Mouse (Mus musculus) midbrain, embryonic 16.5 days (tissue): ENCODE results near the gene Mdn1. TPM values are rescaled to one million over a fixed set of nuclear protein-coding genes. Genes with fewer than 3 reads are reported as not detected.

Source experiments
- ATAC-seq: fragments of 200-750 bp; cut with Nextera tagmentation; 2 replicates; pipeline ENCODE4 v1.8.0; 2017; ENCODE audit warnings: moderate TSS enrichment
- H3K27ac ChIP-seq: fragments of 300-500 bp; sonication (generic); 2 replicates; pipeline ENCODE4 v1.5.1; 2014; ENCODE audit warnings: mild to moderate bottlenecking, low read length, mixed read lengths
- H3K27me3 ChIP-seq: fragments of 300-500 bp; sonication (generic); 2 replicates; pipeline ENCODE4 v1.6.1; 2014; ENCODE audit warnings: low read depth, low read length, mixed read lengths; ENCODE audit not compliant: control insufficient read depth, insufficient read depth
- H3K36me3 ChIP-seq: fragments of 300-500 bp; sonication (generic); 2 replicates; pipeline ENCODE4 v1.6.1; 2014; ENCODE audit warnings: mild to moderate bottlenecking, low read length, moderate library complexity, mixed read lengths; ENCODE audit not compliant: control insufficient read depth, insufficient read depth
- H3K4me1 ChIP-seq: fragments of 300-500 bp; sonication (generic); 2 replicates; pipeline ENCODE4 v1.6.1; 2014; ENCODE audit warnings: mild to moderate bottlenecking, low read length, mixed read lengths; ENCODE audit not compliant: control insufficient read depth, insufficient read depth
- H3K4me2 ChIP-seq: fragments of 300-500 bp; sonication (generic); 2 replicates; pipeline ENCODE4 v1.6.1; 2014; ENCODE audit warnings: mild to moderate bottlenecking, low read length, mixed read lengths
- H3K4me3 ChIP-seq: fragments of 300-500 bp; sonication (generic); 2 replicates; pipeline ENCODE4 v1.5.1; 2014; ENCODE audit warnings: low read depth, mild to moderate bottlenecking, low read length, moderate library complexity, mixed read lengths
- H3K9ac ChIP-seq: fragments of 300-500 bp; sonication (generic); 2 replicates; pipeline ENCODE4 v1.6.1; 2014; ENCODE audit warnings: low read depth, low read length, mixed read lengths
- H3K9me3 ChIP-seq: fragments of 300-500 bp; sonication (generic); replicated peaks from 2 replicates; pipeline ENCODE4 v1.6.1; 2014; ENCODE audit warnings: mild to moderate bottlenecking, low read length, mixed read lengths; ENCODE audit not compliant: control insufficient read depth, poor library complexity, severe bottlenecking
- WGBS: fragments of 180-500 bp; shearing (Covaris S2); extraction: QIAGEN DNeasy Blood & Tissue Kit; methylation state at CpG from one replicate; pipeline ENCODE4 v1.1.7; 2014; 5-methylcytosine and 5-hydroxymethylcytosine counted together
- polyA plus RNA-seq: library from polyadenylated mRNA; unstranded; fragments of >200 nt; fragmentation: Nextera tagmentation; extraction: Ambion mirVana; gene quantifications from 2 replicates; pipeline ENCODE4 v1.2.1, GENCODE M21; 2015

Gene Mdn1
- polyA plus RNA-seq, 1 experiment from 2014 or later: 14.4 TPM

GRCm38 (mm10) chr4:32800577-32801170 is 143.8 kb downstream of the Mdn1 start:
- H3K9ac ChIP-seq: peak overlapping the region; percentile 84
- H3K4me2 ChIP-seq: peak overlapping the region; percentile 77
- H3K36me3 ChIP-seq: no peaks in the 10 kb centered on the region
- H3K9me3 ChIP-seq: no peaks in the 10 kb centered on the region
- H3K4me1 ChIP-seq: peaks cover 10% of the 10 kb centered on the region
- peak overlapping the region; percentile 65 for H3K4me3 ChIP-seq
- 5% methylated on average over 9 of the region's 9 CpGs for WGBS
- peak; percentile 54 for ATAC-seq
- H3K27ac ChIP-seq: peak overlapping the region; percentile 93
- no peaks in the 10 kb centered on the region for H3K27me3 ChIP-seq

GRCm38 (mm10) chr4:32817478-32817877 is 160.6 kb downstream of the Mdn1 start:
- Histone ChIP-seq H3K4me2 (no peak overlapping the region), H3K36me3 (peaks cover 9% of the 10 kb centered on the region), H3K9me3 (no peaks in the 10 kb centered on the region), H3K4me1 (no peaks in the 10 kb centered on the region), H3K4me3 (no peak overlapping the region), H3K27ac (no peak overlapping the region), H3K27me3 (no peaks in the 10 kb centered on the region), H3K9ac (no peak overlapping the region)
- ATAC-seq: no peak
- 70% methylated on average over 5 of the region's 5 CpGs for WGBS

GRCm38 (mm10) chr4:32820676-32821075 is 163.8 kb downstream of the Mdn1 start:
- Histone ChIP-seq H3K36me3 (peaks cover 14% of the 10 kb centered on the region), H3K27ac (no peak overlapping the region), H3K9ac (no peak overlapping the region), H3K4me3 (no peak overlapping the region), H3K27me3 (no peaks in the 10 kb centered on the region), H3K4me2 (no peak overlapping the region), H3K4me1 (no peaks in the 10 kb centered on the region), H3K9me3 (no peaks in the 10 kb centered on the region)
- no peak for ATAC-seq
- WGBS: 90% methylated on average over 3 of the region's 3 CpGs

- Histone ChIP-seq H3K36me3 (peaks cover 12% of the 10 kb centered on the region), H3K4me1 (no peaks in the 10 kb centered on the region), H3K9me3 (no peaks in the 10 kb centered on the region), H3K4me2 (no peak overlapping the region), H3K9ac (no peak overlapping the region), H3K27me3 (no peaks in the 10 kb centered on the region), H3K4me3 (no peak overlapping the region), H3K27ac (no peak overlapping the region)
- WGBS: 60% methylated on average over 8 of the region's 8 CpGs
- ATAC-seq: no peak
These were observed 167.3 kb downstream of the Mdn1 start for GRCm38 (mm10) chr4:32824254-32824653.

Other genes with a start within 250 kb of the Mdn1 start
- gene Gja10, start 54.4 kb upstream of the Mdn1 start, polyA plus RNA-seq: 0.10 TPM in 1 of 2 replicates, not detected in the other
- gene Casp8ap2, start 41.7 kb upstream of the Mdn1 start, polyA plus RNA-seq: 33.2 and 43.4 TPM in 2 replicates
- 106 and 119 TPM in 2 replicates for gene Lyrm2, start 143.1 kb downstream of the Mdn1 start, polyA plus RNA-seq